Mouse (Mus musculus): ENCODE measurements around the gene Ces1g. TPM values are rescaled to one million over a fixed set of nuclear protein-coding genes. Genes with fewer than 3 reads are reported as not detected.

Gene Ces1g
- total RNA-seq (2021): under 1 TPM; 0.11 to 0.19 TPM

DNA sequence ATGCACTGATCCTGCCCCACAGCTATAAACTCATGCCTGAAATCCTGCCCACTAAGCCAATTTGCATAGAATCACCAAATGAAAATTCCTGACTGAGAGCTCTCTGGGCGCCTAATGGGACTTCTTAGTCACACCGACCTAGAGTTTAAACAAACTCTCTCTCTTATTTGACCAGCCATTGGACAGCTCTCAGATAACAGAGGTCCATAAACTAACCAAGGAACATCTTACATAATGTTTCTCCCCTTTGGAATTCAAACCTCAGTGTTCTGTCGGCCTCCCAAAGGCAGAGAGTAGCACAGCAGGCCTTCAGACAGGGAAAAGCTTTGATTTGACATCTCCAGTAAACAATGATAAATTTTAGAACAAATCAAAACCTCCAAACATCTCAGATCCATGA lies at the start of gene Ces1g:
Gene Ces1g (minus strand): TSS at position 102 of the 400 bp plus-strand sequence.
- intact Hi-C loops (cut with DNase I): no loop called here
- no peak for DNase-seq

GRCm38 (mm10) chr8:93379625-93380024 lies 42.5 kb upstream of the Ces1g start, which contains the start of gene Ces1h:
Gene Ces1h (minus strand): TSS chr8:93379725.
- DNase-seq: no peak
- intact Hi-C loops (cut with DNase I): no loop called here

GRCm38 (mm10) chr8:93369481-93369880 lies 32.4 kb upstream of the Ces1g start:
- intact Hi-C loops (cut with DNase I): no loop called here
- no peak for DNase-seq

DNA sequence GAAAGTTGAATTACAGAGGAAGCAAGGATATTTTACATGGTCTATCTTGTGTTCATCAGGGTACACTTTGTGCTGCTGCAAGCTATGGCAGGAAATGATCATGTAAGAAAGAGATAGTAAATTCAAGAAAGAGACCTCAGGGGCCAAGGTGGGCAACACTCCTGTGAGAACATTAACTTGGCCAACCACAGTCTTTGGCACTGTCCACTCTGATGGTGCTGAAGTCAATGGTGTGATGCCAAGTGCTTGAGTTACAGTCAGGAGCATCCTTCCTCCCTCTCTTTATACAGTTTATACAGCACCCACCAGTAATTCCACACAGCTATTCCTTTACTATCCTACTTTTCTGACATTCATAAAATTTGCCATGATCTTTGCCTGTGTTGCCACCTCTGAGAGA lies 23.0 kb upstream of the Ces1g start:
- DNase-seq: peak in 1 of 2 experiments; percentile 2
- intact Hi-C loops (cut with DNase I): no loop called here

DNA sequence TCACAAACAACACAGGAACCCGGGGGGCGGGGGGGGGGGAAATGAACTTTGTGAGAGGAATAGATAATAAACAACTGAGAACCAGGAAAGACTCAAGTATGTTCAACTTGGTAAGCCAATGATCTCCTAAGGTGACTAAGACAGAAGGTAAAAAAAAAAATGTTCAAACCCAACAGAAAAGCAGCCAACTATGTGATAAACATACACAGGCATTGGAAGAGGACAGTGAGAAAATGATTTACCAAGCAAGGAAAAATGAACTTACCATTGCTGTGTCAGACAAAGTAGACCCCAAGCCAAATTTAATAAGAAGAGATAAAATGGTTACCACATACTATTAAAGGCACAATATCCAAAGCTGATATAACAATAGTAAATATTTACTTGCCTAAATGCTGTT lies 2.4 kb upstream of the Ces1g start:
- no peak for DNase-seq
- intact Hi-C loops (cut with DNase I): no loop called here

DNA sequence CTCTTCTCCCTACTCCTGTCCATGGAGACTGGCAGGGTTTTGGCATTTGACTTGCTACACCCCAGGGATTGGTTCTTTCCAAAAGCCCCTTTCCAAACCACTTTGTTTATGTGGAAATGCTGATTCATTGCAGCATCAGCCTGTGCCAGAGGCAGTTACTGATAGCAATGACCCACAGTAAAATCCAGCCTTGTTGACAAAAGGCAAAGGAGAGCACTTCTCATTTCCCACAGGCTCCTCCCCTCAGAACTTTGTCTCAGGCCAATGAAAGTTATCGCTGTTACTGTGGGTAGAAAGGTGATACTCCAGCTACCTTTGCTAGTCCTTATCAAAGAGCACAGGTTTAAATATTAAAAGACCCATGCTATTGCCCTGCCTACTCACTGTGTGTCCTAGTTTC lies 4.4 kb downstream of the Ces1g start:
- DNase-seq: peak in 1 of 2 experiments; percentile 2

DNA sequence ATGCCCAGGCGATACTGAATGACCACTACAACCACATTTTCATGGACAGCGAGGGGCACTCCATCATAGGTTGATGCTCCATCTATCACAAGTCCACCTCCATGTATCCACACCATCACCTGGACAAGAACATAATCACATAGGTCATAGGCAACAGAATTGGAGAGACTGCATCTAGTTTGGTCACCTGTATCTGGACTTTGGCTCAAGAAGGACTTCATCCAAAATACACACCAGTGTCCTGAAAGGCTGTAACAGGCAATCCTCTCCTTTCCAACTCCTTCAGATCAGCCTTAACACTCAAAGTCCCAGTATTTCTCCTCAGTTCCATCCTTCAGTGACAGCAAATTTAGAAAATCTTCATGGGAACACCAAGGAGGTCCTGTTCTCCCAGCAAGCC lies 6.0 kb downstream of the Ces1g start:
- no peak for DNase-seq
- intact Hi-C loops (cut with DNase I): no loop called here

More for the DNA sequence above, 4.4 kb downstream of the Ces1g start:
- intact Hi-C loops (cut with DNase I): no loop called here

DNA sequence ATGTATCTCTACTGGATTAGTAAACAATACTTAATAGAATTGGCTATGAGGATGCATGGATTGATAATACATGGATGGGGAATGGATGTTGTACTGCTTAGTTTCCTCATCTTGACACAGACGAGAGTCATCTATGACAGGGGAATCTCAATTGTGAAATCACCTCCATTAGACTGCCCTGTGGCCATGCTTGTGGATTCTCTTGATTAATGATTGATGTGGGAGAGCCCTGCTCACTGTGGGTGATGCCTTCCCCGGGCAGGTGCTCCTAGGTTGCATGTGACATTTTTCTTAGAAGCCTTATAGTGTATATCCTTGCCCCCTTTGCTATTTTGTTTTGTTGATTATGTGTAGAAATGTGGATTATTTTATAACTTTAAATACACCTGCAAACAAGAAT lies 12.0 kb downstream of the Ces1g start:
- intact Hi-C loops (cut with DNase I): no loop called here

DNA sequence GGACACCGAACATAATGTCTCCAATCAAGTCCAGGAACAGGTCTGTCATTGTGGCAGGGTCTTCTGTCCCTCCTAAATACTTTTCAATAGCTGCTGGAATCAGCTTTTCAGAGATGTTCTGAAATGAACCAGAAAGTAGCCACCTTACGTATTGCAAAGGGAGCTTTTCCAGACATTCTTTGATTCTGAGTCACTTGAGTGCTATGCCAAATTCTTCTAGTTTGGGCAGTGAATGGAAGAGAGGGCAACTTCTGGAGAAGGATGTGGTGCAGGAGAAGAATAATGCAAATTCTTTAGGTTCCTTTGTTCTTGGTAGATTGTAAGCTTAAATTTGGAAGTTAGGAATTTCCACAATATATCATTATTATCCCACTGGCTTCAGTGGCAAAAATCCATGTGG lies 20.1 kb downstream of the Ces1g start:
- intact Hi-C loops (cut with DNase I): no loop called here
- no peak for DNase-seq

More for the DNA sequence above, 12.0 kb downstream of the Ces1g start:
- no peak for DNase-seq

- intact Hi-C loops (cut with DNase I): no loop called here
- no peak for DNase-seq
These were observed 21.6 kb downstream of the Ces1g start for GRCm38 (mm10) chr8:93315557-93315956.

GRCm38 (mm10) chr8:93283896-93284295 lies 53.2 kb downstream of the Ces1g start:
- no peak for DNase-seq
- intact Hi-C loops (cut with DNase I): no loop called here

- DNase-seq: no peak
These were observed 54.8 kb downstream of the Ces1g start for GRCm38 (mm10) chr8:93282349-93282748.

GRCm38 (mm10) chr8:93279556-93279955 lies 57.6 kb downstream of the Ces1g start, which contains the start of gene Ces1f:
Gene Ces1f (minus strand): TSS chr8:93279747.
- intact Hi-C loops (cut with DNase I): no loop called here

More at GRCm38 (mm10) chr8:93282349-93282748, 54.8 kb downstream of the Ces1g start:
- intact Hi-C loops (cut with DNase I): no loop called here

DNA sequence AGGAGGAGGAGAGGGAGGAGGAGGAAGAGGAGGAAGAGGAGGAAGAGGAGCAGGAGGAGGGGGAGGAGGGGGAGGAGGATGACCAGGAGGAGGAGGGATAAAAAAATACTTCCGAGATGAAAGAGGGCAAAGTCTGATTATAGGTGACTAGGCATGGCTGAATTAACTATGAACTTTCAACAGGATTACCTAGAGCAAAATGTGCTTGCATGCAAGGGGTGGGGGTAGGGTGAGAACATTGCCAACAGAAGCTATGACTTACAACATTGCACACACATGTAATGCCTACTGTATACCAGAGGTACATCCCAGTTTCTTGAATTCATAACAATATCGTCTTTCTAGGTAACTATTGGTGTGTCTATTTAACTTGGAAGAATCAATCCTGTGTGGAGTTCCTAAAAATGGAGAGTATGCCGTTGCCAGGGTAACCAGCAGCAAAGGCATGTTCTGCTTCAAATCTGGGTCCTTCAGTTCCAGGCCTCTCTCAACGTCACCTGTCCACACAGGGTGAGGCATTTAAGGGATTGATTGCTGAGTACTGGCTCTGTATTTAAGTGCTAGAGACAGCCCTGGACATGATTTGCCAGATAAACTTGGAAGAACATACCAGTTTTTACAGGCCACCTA lies 58.8 kb downstream of the Ces1g start:
- intact Hi-C loops (cut with DNase I): no loop called here
- no peak for DNase-seq

More at GRCm38 (mm10) chr8:93279556-93279955, 57.6 kb downstream of the Ces1g start, which contains the start of gene Ces1f:
- no peak for DNase-seq

DNA sequence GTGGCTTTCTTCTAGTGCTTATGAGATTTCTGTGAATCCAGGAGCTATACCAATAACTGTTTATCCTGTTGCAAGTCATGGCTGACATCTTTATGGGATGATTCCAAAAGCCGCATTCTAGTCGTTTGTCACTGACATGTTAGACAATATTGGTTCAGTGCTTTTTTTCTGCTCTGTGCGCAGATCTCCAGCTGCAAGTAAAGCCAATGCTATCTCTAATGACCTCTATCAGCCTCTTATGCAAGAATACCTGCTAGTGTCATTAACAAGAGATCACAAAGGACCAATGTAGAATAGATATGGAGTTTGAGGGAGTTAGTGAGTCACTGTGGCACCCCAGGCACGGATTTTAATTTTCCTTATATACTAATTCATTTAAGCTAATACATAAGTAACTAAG lies 62.5 kb downstream of the Ces1g start:
- DNase-seq: no peak
- intact Hi-C loops (cut with DNase I): no loop called here

- intact Hi-C loops (cut with DNase I): no loop called here
- peak in 1 of 2 experiments; percentile 7 for DNase-seq
These were observed 63.8 kb downstream of the Ces1g start for GRCm38 (mm10) chr8:93273321-93273720.

DNA sequence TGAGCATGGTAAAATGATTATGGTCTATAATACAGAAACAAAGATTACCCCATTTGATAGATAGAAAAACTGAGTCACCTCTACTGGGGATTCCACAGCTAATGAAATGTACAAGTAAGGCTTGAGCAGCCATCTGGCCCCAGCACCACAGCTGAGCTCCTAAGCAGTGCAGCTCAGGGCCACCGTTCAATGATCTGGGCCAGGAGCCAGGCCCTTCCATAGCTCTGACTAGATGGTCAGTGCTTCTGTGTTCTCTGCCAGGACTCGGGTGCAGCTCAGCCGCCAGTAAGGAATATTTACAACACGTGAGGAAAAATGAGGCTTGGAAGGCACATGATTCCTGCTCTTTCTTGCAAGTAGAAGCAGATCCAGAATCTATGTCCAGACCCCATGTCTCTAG lies 64.4 kb downstream of the Ces1g start:
- intact Hi-C loops (cut with DNase I): no loop called here
- DNase-seq: peak; percentile 10 to 12

DNA sequence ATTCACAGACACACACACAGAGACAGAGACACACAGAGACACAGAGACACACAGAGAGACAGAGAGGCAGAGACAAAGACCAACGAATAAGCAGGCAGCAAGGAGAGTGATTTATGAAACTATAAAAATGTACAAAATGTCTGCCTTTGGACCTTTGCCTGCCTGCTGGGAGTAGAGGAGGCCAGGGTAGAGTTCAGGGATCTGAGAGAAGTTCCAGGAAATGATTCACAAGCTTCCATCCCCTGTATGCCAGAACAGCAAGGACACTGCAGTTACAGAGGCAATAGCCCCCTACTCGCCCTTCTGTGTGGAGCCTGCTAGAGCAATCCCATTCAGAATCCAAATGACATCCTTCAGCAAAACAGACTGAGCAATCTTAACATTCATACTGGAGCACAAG lies 75.7 kb downstream of the Ces1g start:
- intact Hi-C loops (cut with DNase I): no loop called here
- DNase-seq: no peak

DNA sequence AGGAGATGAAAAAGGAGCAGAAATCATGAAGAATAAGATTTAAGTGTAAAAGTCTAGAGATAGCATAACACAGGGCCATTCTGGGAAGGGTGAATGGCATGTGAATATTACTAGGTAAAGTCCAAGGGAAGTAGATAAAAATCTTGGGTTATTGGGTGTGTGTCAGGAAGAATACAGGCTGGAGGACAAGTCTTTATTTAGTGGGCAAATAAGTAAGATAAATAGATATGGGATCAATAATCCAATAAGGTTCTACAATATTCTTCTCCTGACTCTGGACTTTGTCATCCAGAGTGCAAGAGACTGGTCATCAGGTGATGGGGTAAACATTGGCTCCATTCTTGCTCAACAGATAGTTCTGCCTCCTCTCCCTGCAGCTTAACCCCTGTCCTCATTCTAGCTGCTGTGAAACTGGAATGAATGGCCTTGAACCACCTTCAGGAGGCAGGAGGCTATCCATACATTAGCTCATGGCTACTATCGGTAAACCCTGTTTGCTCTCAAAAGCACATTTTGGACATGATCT lies 84.6 kb downstream of the Ces1g start:
- DNase-seq: no peak
- intact Hi-C loops (cut with DNase I): no loop called here
